Mouse (Mus musculus) bone marrow macrophage, adult 2 months (primary cell): Measurements from ENCODE around the gene Cyb5b. TPM values are rescaled to one million over a fixed set of nuclear protein-coding genes. Genes with fewer than 3 reads are reported as not detected.

Experiments
- H3K27ac ChIP-seq: 2 replicates; pipeline ENCODE4 v1.5.1; 2012; ENCODE audit warnings: low read depth, low read length; ENCODE audit not compliant: insufficient read depth
- H3K4me1 ChIP-seq: 2 replicates; pipeline ENCODE4 v1.6.1; 2012; ENCODE audit warnings: low read length; ENCODE audit not compliant: control insufficient read depth, insufficient read depth
- H3K4me3 ChIP-seq: 2 replicates; pipeline ENCODE4 v1.5.1; 2012; ENCODE audit warnings: mild to moderate bottlenecking, low read length, moderate library complexity; ENCODE audit not compliant: insufficient read depth
- CTCF ChIP-seq: IDR thresholded peaks from 2 replicates; pipeline ENCODE4 v1.5.1; 2012; ENCODE audit warnings: low read depth, mild to moderate bottlenecking, low read length, moderate library complexity
- POLR2A ChIP-seq: IDR thresholded peaks from 2 replicates; pipeline ENCODE4 v1.6.1; 2012; ENCODE audit warnings: mild to moderate bottlenecking, low read depth, low read length, borderline replicate concordance
- polyA plus RNA-seq: library from polyadenylated mRNA; stranded (reverse); fragments of >200 nt; gene quantifications from 2 replicates; pipeline ENCODE4 v1.2.4, GENCODE M21; 2012; ENCODE audit not compliant: missing spikeins, insufficient read depth, insufficient read length

Cyb5b gene
- polyA plus RNA-seq, 1 experiment = 47.8 TPM

- Histone ChIP-seq H3K4me3 (no peak overlapping the region), H3K27ac (no peak overlapping the region), H3K4me1 (0 out of 2 replicates have a peak, but pooled peaks cover 2% of the 10 kb centered on the region)
- no peak for TF ChIP-seq CTCF
- no peak for TF ChIP-seq POLR2A
These were observed 36.1 kb upstream of the Cyb5b start for GRCm38 (mm10) chr8:107114150-107115007.

- Histone ChIP-seq H3K4me3 (no peak overlapping the region), H3K27ac (no peak overlapping the region), H3K4me1 (0 out of 2 replicates have a peak, but pooled peaks cover 2% of the 10 kb centered on the region)
- TF ChIP-seq POLR2A (no peak), CTCF (no peak)
These were observed 35.5 kb upstream of the Cyb5b start for GRCm38 (mm10) chr8:107115008-107115320.

DNA sequence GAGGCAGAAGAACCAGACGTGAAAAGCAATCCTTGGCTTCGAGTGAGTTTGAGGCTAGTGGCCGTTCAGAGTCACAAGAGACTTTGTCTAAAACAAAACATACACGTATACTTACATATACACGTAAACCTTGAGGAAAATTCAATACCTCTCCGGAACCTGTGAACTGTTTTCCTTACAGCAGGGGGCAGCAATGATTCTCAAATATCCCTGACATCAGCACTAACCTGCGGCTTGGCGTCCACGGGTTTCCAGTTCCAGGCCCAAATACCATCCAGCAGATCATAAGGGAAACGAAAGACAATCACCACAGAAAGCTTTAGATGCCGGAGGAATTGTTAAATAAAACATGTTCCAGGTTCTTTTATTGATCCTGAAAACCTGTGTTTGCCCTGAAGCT, 34.4 kb upstream of the Cyb5b start:
- Histone ChIP-seq H3K4me3 (no peak overlapping the region), H3K4me1 (0 out of 2 replicates have a peak, but pooled peaks cover 2% of the 10 kb centered on the region), H3K27ac (no peak overlapping the region)
- TF ChIP-seq POLR2A (no peak), CTCF (peak; percentile 51)

DNA sequence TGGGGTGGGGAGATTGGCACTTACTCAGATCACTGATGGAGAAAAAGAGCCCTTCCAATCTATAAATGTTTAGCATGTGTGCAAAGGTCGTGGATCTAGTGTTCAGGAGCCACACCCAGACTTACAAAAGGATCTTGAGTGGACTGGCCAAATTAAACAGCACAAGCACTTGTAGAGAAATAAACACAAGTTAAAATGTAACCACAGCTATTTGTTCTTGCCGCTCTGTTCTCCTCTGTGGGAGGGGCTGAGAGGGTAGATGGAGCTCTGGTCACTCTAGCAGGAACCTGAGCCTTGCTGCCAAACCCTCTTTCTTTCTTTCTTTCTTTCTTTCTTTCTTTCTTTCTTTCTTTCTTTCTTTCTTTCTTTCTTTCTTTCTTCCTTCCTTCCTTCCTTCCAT, 33.4 kb upstream of the Cyb5b start:
- TF ChIP-seq CTCF = no peak
- TF ChIP-seq POLR2A = no peak
- H3K27ac ChIP-seq = no peak overlapping the region
- no peak overlapping the region for H3K4me3 ChIP-seq
- H3K4me1 ChIP-seq = 0 out of 2 replicates have a peak, but pooled peaks cover 2% of the 10 kb centered on the region

GRCm38 (mm10) chr8:107118803-107119233, 31.6 kb upstream of the Cyb5b start:
- TF ChIP-seq POLR2A (no peak), CTCF (no peak)
- Histone ChIP-seq H3K4me3 (no peak overlapping the region), H3K4me1 (0 out of 2 replicates have a peak, but pooled peaks cover 2% of the 10 kb centered on the region), H3K27ac (no peak overlapping the region)

DNA sequence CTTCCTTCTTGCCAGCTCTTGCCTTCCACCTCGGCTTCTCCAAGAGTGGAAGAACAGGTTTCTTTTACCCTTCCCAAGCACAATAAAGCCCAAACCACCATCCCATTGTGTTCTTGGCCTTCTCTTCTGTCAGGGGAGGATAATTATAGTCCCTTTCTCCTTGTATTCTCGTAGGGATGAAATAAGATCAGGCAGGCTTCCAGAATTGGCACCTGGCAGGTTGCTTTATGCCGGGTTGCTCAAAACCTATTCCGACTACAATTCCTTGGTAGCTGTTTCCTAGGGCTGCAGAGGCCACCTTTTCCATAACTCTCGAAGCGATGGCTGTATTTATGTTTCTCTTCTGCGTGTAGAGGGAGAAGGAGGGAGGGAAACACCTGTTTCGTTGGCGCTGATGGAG, 31.0 kb upstream of the Cyb5b start:
- TF ChIP-seq POLR2A (no peak), CTCF (no peak)
- Histone ChIP-seq H3K27ac (no peak overlapping the region), H3K4me1 (0 out of 2 replicates have a peak, but pooled peaks cover 2% of the 10 kb centered on the region), H3K4me3 (no peak overlapping the region)

DNA sequence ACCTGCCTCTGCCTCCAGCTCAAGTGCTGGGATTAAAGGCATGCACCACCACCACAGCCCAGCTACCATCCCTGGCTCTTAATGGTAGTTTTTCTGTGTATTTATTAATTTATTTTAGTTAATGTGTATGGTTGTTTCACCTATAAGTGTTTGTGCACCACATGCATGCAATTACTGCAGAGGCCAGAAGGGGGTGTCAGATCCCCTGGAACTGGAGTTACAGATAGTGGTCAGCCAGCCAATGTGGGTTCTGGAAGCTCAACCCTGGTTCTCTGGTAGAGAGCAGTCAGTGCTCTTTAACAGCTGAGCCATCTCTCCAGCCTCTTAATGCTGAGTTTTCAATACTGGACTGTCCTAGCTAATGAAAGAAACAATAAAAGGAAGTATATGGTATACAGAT, 29.6 kb upstream of the Cyb5b start:
- Histone ChIP-seq H3K4me3 (no peak overlapping the region), H3K4me1 (peaks cover 3% of the 10 kb centered on the region; the same call in 1 of the 2 replicates), H3K27ac (no peak overlapping the region)
- no peak for TF ChIP-seq POLR2A
- no peak for TF ChIP-seq CTCF

DNA sequence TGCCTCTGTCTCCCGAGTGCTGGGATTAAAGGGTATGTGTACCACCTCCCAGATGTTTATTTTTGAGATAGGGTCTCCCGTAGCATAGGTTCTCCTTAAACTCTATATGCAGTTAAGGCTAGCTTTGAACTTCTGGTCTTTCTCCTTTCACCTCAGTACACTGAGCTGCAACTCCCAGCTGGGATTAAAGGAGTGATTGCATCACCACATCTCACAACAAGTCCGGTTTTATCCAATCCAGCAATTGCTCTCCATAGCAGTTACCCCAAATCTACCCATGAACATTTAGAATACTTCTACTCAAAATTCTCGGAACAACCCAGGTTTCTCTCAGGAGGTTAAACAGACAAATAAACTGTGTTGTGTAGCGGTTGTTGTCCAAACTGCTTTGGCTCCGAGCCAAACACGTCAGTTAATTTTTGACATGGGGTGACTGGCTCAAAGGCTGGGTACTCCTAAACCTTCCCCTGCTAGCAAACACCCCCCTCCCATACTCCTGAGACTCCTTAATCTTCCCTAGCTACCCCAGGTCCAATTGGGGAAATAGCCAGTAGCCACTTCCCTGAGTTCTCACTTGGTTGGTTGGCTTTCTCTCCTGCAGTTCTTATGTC, 28.7 kb upstream of the Cyb5b start:
- no peak overlapping the region for H3K4me3 ChIP-seq
- H3K27ac ChIP-seq = no peak overlapping the region
- TF ChIP-seq CTCF (no peak), POLR2A (no peak)
- H3K4me1 ChIP-seq = peaks cover 5% of the 10 kb centered on the region; the same call in 1 of the 2 replicates

- H3K4me1 ChIP-seq = peaks cover 5% of the 10 kb centered on the region; the same call in 1 of the 2 replicates
- no peak overlapping the region for H3K4me3 ChIP-seq
- no peak overlapping the region for H3K27ac ChIP-seq
- TF ChIP-seq CTCF = no peak
- TF ChIP-seq POLR2A = no peak
These were observed 27.3 kb upstream of the Cyb5b start for GRCm38 (mm10) chr8:107123063-107123614.

GRCm38 (mm10) chr8:107124343-107124742, 26.1 kb upstream of the Cyb5b start:
- Histone ChIP-seq H3K27ac (no peak overlapping the region), H3K4me1 (peaks cover 5% of the 10 kb centered on the region; the same call in 1 of the 2 replicates), H3K4me3 (no peak overlapping the region)
- no peak for TF ChIP-seq CTCF
